Mouse (Mus musculus): Measurements from ENCODE around the gene Ddx54. TPM values are rescaled to one million over a fixed set of nuclear protein-coding genes. Genes with fewer than 3 reads are reported as not detected.

Gene Ddx54
- polyA plus RNA-seq, 1 experiment from 2014 or later: 29.8 TPM

DNA sequence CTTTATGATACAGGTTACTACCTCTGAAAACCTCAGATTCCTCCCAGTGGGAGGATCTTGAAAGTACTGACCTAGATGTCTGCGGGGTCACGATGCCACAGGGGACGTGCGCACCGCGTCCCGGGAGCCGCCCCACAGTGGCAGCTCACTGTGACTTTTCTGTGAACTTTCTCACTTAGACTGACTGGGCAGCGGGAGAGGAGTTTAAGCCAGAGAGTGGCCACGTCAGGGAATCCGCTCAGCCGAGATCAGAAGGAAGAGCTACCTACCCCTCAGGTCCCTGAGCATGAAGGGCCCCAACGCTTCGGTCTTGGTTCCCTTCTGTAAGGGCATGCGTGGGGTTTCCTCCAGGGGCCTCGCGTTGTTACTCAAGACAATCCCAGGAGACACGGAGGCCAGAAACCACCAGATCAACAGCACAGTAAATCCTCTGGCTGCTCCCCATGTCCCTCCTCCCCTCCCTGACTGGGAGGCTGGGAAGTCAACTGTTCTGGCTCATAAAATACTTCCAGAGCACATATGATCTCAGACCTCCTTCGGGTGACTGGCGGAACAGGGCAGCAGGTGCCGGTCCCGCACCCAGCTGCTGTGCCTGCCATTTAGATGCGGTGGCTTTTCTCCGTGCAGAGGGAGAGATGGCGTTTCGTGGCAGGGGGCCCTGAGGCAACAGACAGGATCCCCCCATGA lies 33.2 kb upstream of the Ddx54 start:
- H3K4me2 ChIP-seq (replicated peaks): no peak overlapping the region
- peaks cover 29% of the 10 kb centered on the region for H3K4me1 ChIP-seq (replicated peaks; ENCODE audit: control insufficient read depth, insufficient read depth, low read length)
- H3K27me3 ChIP-seq (ENCODE audit: control insufficient read depth, insufficient read depth, low read length): no peaks in the 10 kb centered on the region
- H3K27ac ChIP-seq: peak overlapping the region; percentile 71
- peak; percentile 52; the same call in 1 of the 2 replicates for ATAC-seq (ENCODE audit: low FRiP score)
- no peaks in the 10 kb centered on the region for H3K9me3 ChIP-seq (ENCODE audit: control insufficient read depth, low read length)
- peaks cover 14% of the 10 kb centered on the region; the same call in 1 of the 2 replicates for H3K36me3 ChIP-seq (replicated peaks; ENCODE audit: control insufficient read depth, insufficient read depth)
- no peak for DNase-seq (ENCODE audit: low spot score)
- no peak overlapping the region for H3K9ac ChIP-seq
- H3K4me3 ChIP-seq (replicated peaks; ENCODE audit: low read length): no peak overlapping the region
- WGBS: 48% methylated on average over 26 of the region's 26 CpGs

DNA sequence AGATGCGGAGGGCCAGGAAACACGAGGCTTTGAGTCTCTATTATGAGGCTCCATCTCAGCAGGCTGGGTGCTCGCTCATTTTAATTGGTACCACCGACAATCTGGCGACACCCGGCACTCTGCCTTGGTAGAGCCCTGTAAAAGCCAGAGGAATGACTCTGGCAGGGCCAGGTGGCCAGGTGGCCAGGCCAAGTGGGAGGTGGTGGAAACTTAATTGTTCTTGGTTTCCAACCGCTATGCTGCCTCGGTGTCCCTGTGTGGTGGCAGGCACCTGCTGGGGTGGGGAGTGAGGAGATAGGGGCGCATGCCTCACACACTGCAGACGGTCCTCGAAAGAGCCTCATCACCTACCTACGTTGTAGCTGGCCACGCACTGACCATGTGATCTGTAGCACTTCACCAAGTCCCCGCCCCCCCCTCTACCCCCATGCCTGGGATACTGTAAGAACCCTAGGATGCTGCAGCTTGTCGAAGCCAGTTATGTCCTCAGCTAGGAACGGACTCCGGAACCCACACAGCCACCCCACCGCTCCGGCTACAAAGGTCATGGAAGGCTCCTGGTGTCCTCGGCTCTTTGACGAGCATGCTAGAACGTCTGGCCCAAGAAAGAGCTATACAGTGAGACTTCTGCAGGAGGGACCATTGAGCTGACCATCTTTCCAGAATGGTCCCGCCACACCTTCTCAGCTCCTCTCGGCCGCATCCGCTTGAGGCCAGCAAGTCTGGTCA lies 32.5 kb upstream of the Ddx54 start:
- Histone ChIP-seq H3K4me1 (replicated peaks; ENCODE audit: control insufficient read depth, insufficient read depth, low read length) (peaks cover 29% of the 10 kb centered on the region), H3K9me3 (ENCODE audit: control insufficient read depth, low read length) (no peaks in the 10 kb centered on the region), H3K4me3 (replicated peaks; ENCODE audit: low read length) (no peak overlapping the region), H3K27ac (peak overlapping the region; percentile 71), H3K4me2 (replicated peaks) (no peak overlapping the region), H3K36me3 (replicated peaks; ENCODE audit: control insufficient read depth, insufficient read depth) (peaks cover 14% of the 10 kb centered on the region; the same call in 1 of the 2 replicates), H3K9ac (no peak overlapping the region), H3K27me3 (ENCODE audit: control insufficient read depth, insufficient read depth, low read length) (no peaks in the 10 kb centered on the region)
- 77% methylated on average over 26 of the region's 26 CpGs for WGBS
- ATAC-seq (ENCODE audit: low FRiP score) (peak; percentile 44; the same call in 1 of the 2 replicates), DNase-seq (ENCODE audit: low spot score) (no peak)

DNA sequence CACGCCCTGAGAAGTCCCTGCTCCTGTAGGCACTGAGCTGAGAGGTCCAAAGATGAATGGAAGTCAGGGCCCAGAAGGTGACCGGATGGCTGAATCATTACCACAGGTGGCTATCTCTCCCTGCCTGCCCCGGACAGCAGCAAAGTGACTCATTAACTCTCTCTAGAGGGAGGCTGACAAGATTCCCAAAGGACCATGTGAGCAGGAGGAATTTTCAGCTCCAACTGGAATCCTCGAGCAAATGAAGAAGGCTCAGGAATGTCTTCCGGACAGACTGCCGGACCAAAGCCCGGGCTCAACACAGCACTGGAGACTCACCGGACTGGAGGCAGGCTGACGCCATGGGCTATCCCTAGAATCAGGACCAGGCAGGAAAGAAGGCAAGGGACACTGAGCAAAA lies 30.5 kb upstream of the Ddx54 start:
- Histone ChIP-seq H3K27ac (no peak overlapping the region), H3K36me3 (replicated peaks; ENCODE audit: control insufficient read depth, insufficient read depth) (peaks cover 14% of the 10 kb centered on the region; the same call in 1 of the 2 replicates), H3K9ac (no peak overlapping the region), H3K27me3 (ENCODE audit: control insufficient read depth, insufficient read depth, low read length) (no peaks in the 10 kb centered on the region), H3K4me1 (replicated peaks; ENCODE audit: control insufficient read depth, insufficient read depth, low read length) (peaks cover 30% of the 10 kb centered on the region), H3K9me3 (ENCODE audit: control insufficient read depth, low read length) (no peaks in the 10 kb centered on the region), H3K4me2 (replicated peaks) (no peak overlapping the region), H3K4me3 (replicated peaks; ENCODE audit: low read length) (no peak overlapping the region)
- WGBS: 84% methylated on average over 9 of the region's 9 CpGs
- no peak for ATAC-seq (ENCODE audit: low FRiP score)
- no peak for DNase-seq (ENCODE audit: low spot score)

DNA sequence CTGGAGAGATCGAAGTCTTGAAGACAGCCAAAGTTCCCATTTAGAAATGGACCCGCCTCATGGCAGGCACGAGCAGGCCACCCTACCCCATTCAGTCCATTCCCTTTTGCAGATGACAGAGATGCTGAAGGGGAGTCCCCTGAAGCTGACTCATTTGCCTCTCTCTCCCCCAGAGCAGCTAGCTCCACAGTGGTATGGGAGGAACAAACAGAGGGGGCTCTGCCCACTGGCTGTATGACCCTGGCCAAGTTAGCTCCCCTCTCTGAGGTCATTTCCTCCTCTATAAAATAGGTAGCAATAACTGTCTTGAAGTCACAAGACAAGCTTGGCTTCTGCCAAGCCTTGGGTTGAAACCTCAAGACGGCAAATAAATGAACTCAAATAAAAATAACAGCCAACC lies 29.0 kb upstream of the Ddx54 start:
- no peak overlapping the region for H3K27ac ChIP-seq
- no peak overlapping the region for H3K4me2 ChIP-seq (replicated peaks)
- H3K9me3 ChIP-seq (ENCODE audit: control insufficient read depth, low read length): no peaks in the 10 kb centered on the region
- no peak overlapping the region for H3K9ac ChIP-seq
- DNase-seq (ENCODE audit: low spot score): no peak
- ATAC-seq (ENCODE audit: low FRiP score): no peak
- H3K27me3 ChIP-seq (ENCODE audit: control insufficient read depth, insufficient read depth, low read length): no peaks in the 10 kb centered on the region
- WGBS: 93% methylated on average over 4 of the region's 4 CpGs
- H3K4me1 ChIP-seq (replicated peaks; ENCODE audit: control insufficient read depth, insufficient read depth, low read length): peaks cover 30% of the 10 kb centered on the region
- no peak overlapping the region for H3K4me3 ChIP-seq (replicated peaks; ENCODE audit: low read length)
- peaks cover 14% of the 10 kb centered on the region; the same call in 1 of the 2 replicates for H3K36me3 ChIP-seq (replicated peaks; ENCODE audit: control insufficient read depth, insufficient read depth)

DNA sequence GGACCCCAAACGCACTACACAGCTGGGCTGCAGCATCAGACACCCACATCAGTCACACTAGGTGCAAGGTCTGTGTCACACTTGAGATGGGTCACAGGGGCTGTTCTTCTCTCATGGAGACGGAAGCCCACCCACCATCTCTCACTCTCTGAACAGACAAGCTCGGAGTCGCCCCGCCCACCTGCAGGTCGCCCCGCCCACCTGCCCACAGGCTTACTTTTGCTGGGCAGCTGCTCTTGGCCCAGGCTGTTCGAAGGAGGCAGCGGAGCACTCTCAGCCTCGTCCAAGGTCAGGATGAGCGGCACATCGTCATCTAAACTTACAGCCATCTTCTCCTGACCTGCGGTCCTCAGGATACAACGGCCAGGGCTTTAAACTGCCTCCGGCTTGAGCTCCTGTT lies 27.6 kb upstream of the Ddx54 start:
- Histone ChIP-seq H3K9me3 (ENCODE audit: control insufficient read depth, low read length) (no peaks in the 10 kb centered on the region), H3K4me3 (replicated peaks; ENCODE audit: low read length) (no peak overlapping the region), H3K27me3 (ENCODE audit: control insufficient read depth, insufficient read depth, low read length) (no peaks in the 10 kb centered on the region), H3K36me3 (replicated peaks; ENCODE audit: control insufficient read depth, insufficient read depth) (peaks cover 14% of the 10 kb centered on the region; the same call in 1 of the 2 replicates), H3K27ac (no peak overlapping the region), H3K4me2 (replicated peaks) (no peak overlapping the region), H3K4me1 (replicated peaks; ENCODE audit: control insufficient read depth, insufficient read depth, low read length) (peaks cover 22% of the 10 kb centered on the region), H3K9ac (no peak overlapping the region)
- ATAC-seq (ENCODE audit: low FRiP score): no peak
- DNase-seq (ENCODE audit: low spot score): no peak
- WGBS: 37% methylated on average over 15 of the region's 15 CpGs

DNA sequence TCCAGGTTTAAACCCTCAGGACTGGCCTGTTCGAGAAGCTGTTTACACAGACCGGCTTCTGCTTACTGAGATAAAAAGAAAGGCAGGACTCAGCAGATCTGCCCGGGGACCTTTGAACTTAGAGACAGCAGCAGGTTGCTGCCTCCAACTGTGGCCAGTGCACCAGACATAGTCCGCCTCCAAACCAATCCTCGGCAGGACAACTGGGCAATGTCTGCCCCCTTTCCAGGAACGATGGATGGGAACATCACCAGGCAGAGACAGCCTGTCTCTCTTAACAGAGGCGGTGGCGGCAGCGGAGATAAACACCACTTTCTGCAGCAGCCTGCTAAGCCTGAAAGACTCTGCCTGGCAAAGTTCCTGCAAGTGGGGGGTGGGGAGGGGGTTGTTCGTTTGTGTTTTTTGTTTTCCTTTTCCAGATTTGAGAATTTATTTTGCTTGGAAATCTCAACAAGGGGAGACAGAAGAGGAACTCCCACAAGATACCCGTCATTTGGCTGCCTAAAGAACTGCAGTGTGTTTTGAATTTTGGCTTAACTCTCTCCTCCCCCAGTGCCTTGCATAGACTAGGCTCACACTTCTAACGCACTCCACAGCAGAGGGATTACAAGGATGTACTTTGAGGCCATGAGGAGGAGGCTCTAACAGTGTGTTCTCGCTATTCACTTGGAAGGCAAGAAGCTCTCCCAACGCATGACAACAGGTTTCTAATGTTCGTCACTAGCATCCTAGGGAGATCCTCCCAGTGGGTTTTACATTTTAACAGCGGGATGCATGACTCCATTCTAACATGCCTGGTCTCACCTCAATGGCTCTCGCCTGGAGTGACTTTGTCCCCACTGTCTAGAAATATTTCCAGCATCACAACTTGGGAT lies 25.6 kb upstream of the Ddx54 start:
- H3K9ac ChIP-seq: peak overlapping the region; percentile 26; the same call in 1 of the 2 replicates

DNA sequence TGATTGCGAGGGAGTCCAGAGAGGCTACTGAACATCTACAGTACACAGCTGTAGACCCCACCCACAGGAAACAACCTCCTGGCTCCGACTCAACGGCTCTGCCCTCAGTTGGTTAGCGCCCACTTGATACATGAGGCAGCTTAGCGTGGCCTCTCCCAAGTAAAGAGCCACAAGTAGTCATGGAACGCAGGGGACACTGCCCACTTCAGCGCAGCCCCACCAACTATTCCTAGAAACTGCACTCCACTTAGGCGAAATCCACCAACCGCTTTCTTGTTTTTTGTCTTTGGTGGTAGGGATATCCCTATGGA lies 25.0 kb upstream of the Ddx54 start:
- DNase-seq (ENCODE audit: low spot score): peak; percentile 24
- Histone ChIP-seq H3K36me3 (replicated peaks; ENCODE audit: control insufficient read depth, insufficient read depth) (peaks cover 14% of the 10 kb centered on the region; the same call in 1 of the 2 replicates), H3K9me3 (ENCODE audit: control insufficient read depth, low read length) (no peaks in the 10 kb centered on the region), H3K4me2 (replicated peaks) (peak overlapping the region; percentile 99), H3K27ac (no peak overlapping the region), H3K9ac (0 out of 2 replicates have a peak overlapping the region, but pooled peaks have one; percentile 92), H3K4me3 (replicated peaks; ENCODE audit: low read length) (peak overlapping the region; percentile 90), H3K4me1 (replicated peaks; ENCODE audit: control insufficient read depth, insufficient read depth, low read length) (peaks cover 18% of the 10 kb centered on the region), H3K27me3 (ENCODE audit: control insufficient read depth, insufficient read depth, low read length) (no peaks in the 10 kb centered on the region)
- WGBS: 35% methylated on average over 9 of the region's 9 CpGs
- ATAC-seq (ENCODE audit: low FRiP score): no peak

More for the DNA sequence above, 25.6 kb upstream of the Ddx54 start:
- Histone ChIP-seq H3K4me1 (replicated peaks; ENCODE audit: control insufficient read depth, insufficient read depth, low read length) (peaks cover 18% of the 10 kb centered on the region), H3K4me2 (replicated peaks) (peak overlapping the region; percentile 99), H3K27me3 (ENCODE audit: control insufficient read depth, insufficient read depth, low read length) (no peaks in the 10 kb centered on the region), H3K4me3 (replicated peaks; ENCODE audit: low read length) (peak overlapping the region; percentile 90; the same call in 1 of the 2 replicates), H3K9me3 (ENCODE audit: control insufficient read depth, low read length) (no peaks in the 10 kb centered on the region), H3K36me3 (replicated peaks; ENCODE audit: control insufficient read depth, insufficient read depth) (peaks cover 14% of the 10 kb centered on the region; the same call in 1 of the 2 replicates), H3K27ac (no peak overlapping the region)
- peak; percentile 26 for DNase-seq (ENCODE audit: low spot score)
- WGBS: 8% methylated on average over 17 of the region's 17 CpGs
- ATAC-seq (ENCODE audit: low FRiP score): no peak

DNA sequence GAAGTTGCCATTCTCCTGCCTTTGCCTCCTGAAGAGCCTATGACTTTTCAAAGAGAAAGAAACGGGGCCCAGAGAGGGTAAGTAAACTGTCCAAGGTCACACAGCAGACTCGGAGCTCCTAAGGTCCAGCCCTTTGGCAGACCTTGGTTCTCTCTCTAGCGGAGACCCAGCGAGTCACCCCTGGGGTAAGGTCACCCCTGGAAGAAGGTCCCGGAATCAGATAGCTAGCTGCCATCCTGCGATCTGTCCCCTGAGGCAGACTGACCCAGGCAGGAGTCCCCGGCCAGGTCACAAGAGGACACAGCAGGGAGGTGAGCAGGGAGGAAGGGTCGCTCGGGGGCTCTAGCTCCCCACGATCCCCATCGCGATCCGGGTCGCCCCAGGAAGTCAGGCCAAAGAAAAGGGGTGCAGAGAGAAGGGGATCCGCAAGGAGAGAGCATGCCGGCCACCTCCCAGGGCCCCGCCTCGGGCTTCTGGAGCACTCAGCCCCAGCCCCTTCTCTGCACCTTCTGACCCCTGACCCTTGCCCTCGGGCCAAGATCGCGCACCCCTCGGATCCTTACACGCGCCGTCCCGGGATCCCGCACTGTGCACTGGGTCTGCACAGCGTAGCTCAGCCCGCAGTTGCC lies 24.5 kb upstream of the Ddx54 start:
- Histone ChIP-seq H3K27ac (peak overlapping the region; percentile 80), H3K4me1 (replicated peaks; ENCODE audit: control insufficient read depth, insufficient read depth, low read length) (peaks cover 18% of the 10 kb centered on the region), H3K9me3 (ENCODE audit: control insufficient read depth, low read length) (no peaks in the 10 kb centered on the region), H3K36me3 (replicated peaks; ENCODE audit: control insufficient read depth, insufficient read depth) (peaks cover 14% of the 10 kb centered on the region; the same call in 1 of the 2 replicates), H3K27me3 (ENCODE audit: control insufficient read depth, insufficient read depth, low read length) (no peaks in the 10 kb centered on the region), H3K4me3 (replicated peaks; ENCODE audit: low read length) (peak overlapping the region; percentile 90), H3K9ac (peak overlapping the region; percentile 92), H3K4me2 (replicated peaks) (peak overlapping the region; percentile 99)
- ATAC-seq (ENCODE audit: low FRiP score) (no peak; the same call in 1 of the 2 replicates), DNase-seq (ENCODE audit: low spot score) (no peak)
- 2% methylated on average over 29 of the region's 29 CpGs for WGBS
